Mouse (Mus musculus) cerebellum, adult 8-10 months (tissue): Measurements from ENCODE around the gene Ehmt1.

ENCODE experiments used
- DNase-seq: peaks from one replicate; pipeline ENCODE4 v3.0.0; 2022

The Ehmt1 gene

GRCm38 (mm10) chr2:24910481-24910880, 8.9 kb downstream of the Ehmt1 start:
- DNase-seq = no peak

- no peak for DNase-seq
Observed at GRCm38 (mm10) chr2:24905653-24906155, 13.7 kb downstream of the Ehmt1 start.

DNA sequence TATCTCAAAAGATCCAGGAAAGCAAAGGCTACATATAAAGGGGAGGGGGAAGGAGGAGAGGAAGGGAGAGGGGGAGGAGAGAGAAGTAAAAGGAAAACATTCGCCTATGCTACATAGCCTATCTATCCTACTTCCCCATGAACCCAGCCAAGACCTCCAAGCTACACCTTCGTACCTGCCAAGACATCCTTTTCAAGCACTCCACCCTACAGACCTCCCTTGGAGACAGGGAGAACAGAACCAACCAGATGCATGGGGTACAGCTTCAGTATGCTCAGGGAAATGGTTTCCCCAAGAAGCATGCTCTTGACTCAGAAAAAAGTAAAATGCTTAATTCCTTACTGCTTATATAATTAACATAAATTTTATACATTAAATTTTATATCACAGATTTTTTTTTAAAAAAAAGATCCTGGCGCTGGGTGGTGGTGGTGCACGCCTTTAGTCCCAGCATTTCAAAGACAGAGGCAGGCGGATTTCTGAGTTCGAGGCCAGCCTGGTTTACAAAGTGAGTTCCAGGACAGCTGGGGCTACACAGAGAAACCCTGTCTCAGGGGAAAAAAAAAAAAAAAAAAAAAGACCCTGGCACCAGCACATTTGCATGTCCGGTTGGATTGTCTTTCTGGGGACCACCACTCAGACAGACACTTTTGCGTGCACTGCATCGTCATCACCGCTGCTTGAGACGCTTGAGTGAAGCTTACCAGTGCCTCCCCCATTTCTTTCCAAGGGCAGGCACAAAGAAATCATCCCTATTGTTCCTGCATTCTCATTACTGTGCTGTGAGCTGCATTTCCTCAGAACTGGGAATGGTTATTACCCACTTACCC, 14.4 kb downstream of the Ehmt1 start:
- DNase-seq = no peak

DNA sequence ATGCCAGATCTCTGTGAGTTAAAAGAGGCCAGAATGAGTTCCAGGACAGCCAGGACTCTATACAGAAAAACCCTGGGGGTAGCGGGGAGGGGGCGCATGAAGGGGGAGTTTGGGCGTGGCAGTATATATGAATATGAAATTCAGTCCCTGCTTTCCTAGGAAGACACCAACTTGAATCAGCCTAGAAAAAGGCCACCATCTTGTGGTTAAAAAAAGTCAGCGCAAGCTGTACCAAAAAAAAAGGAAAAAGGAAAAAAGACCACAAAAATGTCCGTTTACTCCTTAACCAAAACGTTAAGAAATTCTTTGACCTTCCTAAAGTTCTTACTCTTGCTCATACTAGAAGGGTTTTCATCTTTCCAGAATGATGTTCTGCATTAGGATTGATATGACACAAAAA, 16.4 kb downstream of the Ehmt1 start:
- no peak for DNase-seq

GRCm38 (mm10) chr2:24901055-24901454, 18.4 kb downstream of the Ehmt1 start:
- no peak for DNase-seq

DNA sequence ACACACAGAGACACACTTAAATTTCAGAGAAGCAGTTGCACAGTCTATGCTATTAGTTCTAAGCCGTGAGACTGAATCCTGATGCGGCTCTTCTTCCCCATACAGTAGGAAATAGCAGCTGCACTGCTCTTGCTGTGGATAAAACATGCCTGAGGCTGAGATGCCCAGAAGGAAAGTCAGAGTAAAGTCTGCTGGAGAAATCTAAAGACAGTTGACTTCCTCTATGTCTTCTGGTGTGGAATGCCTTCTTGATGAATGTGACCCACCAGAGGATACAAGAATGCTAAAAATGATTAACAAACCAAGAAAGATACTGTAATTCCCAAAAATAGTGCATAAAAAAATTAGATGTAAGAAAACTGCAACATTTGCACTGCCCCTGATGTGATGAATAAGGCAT, 20.1 kb downstream of the Ehmt1 start:
- no peak for DNase-seq

- DNase-seq = no peak
Observed at GRCm38 (mm10) chr2:24896761-24897160, 22.7 kb downstream of the Ehmt1 start.

- no peak for DNase-seq
Observed at GRCm38 (mm10) chr2:24894211-24894610, 25.2 kb downstream of the Ehmt1 start.

- no peak for DNase-seq
Observed at GRCm38 (mm10) chr2:24892318-24892717, 27.1 kb downstream of the Ehmt1 start.

DNA sequence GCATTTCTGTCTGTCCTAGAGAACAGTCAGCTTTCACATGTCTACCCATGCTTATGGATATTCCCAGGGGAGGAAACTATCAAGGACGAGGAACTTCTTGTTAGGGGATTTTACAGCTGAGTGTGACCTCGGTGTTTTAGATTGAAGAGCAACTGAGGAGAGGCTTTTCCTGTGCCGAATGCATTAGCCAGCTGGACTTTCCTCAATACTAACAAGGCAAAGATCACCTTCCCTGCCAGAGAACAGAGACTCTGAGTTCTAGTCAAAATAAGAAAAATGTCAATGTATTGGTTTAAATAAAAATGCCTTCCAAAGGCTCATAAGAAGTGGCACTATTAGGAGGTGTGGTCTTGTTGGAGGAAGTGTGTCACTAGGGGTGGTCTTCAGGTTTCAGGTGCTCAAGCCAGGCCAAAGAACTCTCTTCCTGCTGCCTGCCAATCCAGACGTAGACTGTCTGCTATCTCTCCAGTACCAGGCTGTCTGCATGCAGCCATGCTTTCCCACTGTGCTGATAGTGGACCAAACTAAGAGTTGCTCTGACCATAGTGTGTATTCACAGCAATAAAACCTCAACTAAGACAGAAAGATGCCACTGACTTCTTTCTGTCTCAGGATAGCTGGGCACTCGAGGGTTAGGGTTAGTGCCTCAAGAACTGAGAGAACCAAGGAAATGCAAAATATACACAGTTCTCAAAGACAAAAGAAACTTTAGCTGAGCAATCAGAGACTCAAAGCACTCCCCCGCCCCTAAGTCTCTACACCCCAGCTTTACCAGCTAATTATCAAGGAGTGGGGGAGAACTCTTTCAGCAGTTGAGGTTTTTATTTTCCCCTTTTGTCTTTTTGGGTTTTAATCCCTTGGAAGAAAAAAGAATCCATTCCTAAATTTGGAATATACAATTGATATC, 28.6 kb downstream of the Ehmt1 start:
- no peak for DNase-seq

DNA sequence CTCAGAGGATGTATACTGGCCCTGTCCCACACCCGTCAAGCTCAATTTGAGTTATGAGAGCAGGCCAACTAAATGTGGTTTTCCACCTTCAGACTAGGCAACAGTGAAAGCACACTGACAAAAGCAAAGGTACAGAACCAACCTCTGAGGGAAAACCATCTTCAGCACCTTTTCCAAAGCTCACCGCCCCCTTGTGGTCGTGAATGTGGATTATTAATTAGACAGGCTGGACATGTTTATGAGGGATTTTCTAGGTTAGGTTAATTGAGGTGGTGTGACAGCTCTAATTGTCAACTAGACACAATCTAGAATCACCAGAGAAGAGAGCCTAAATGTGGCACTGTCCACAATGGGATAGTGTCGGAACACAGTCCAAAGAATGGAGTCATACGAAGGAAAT, 30.5 kb downstream of the Ehmt1 start:
- no peak for DNase-seq

DNA sequence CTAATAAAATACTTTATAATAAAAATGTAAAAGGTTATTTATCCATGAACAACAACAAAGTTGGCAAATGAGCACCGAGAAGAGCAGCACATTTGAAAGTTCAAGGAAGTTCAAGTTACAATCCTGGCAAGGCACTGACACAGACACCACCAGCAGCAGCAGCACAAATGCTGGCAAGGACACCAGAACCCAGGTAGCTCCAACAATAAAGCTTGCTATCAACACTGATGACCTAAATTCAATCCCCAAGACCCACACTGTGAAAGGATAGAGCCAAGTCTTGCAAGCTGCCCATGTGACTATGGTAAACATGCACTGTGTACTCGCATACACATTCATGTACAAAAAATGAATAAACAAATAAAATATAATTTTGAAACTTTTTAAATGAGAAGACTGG, 38.7 kb downstream of the Ehmt1 start:
- no peak for DNase-seq

GRCm38 (mm10) chr2:24870952-24871351, 48.5 kb downstream of the Ehmt1 start:
- DNase-seq = no peak

DNA sequence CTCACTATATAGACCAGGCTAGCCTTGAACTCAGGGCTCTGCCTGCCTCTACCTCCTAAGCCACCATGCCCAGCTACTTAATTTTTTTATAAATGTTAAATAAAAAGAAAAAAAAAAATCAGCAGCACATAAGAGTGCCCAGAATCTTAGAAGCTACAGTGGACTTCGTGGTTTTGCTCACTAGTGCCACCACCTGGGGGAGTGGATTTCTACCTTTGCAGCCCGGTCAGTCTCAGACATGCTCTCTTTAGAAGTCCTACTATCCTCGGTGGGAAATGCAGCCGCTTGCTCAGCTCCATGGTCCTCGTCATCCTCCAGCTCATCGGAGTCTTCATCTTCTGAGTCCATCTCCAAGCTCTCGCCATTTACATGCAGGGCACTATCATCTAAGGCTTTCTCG, 56.4 kb downstream of the Ehmt1 start:
- no peak for DNase-seq

DNA sequence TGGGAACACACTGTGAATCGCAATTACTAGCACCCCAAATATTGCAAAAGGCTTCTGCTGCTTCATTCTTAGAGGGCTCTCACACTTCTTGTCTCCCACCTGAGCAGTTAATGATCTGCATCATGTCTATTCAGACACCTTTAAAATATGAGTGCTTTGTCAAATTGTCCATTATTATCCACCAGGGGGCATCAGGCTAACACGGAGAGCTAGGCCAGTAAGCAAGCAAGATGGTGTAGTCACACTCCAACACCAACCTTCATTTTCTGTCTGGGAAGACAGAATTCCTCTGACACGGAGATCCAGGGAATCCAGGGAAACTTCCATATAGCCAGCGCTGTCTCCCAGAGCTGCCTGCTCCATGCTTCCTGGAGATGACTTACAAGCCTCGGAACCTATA, 67.0 kb downstream of the Ehmt1 start:
- DNase-seq = peak; percentile 27

DNA sequence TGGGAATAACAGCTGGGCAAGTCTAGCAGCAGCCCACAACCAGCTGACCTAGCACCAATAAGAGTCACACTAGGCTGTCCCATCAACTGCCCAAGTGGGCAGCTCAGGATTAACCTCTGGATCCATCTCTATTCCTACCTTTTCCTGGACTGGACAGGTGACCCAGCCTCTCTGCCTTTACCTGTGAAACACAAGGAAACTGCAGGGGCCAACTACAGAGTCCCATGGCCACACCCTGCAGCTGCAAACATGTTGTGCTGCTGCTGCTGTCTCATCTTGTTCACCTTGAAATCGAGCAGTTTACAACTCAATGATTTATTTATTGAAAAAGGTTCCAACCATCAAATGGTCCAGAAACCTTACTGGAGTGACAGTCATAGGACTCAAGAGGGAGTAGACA, 72.9 kb downstream of the Ehmt1 start:
- no peak for DNase-seq

- no peak for DNase-seq
Observed at GRCm38 (mm10) chr2:24845256-24845655, 74.2 kb downstream of the Ehmt1 start.

- DNase-seq = no peak
Observed at GRCm38 (mm10) chr2:24830614-24831013, 88.8 kb downstream of the Ehmt1 start.

DNA sequence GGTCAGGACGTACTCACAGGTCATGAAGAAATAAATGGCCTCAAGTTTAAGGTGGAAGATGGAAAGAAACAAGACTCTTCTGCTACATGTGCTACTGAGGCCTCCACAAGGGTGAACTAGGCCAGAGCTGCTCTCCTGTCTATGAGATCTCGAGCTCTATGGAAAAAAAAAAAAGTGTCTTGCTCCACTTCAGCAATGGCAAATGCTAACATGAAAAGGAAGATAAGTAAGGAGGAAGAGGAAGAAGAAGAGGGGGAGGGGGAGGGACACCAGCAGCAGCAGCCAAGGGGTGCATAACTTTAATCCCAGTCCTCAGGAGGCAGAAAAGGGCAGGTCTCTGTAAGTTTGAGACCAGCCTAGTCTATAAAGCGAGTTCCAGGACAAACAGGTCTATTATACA, 109.7 kb downstream of the Ehmt1 start:
- DNase-seq = no peak

GRCm38 (mm10) chr2:24807691-24808090, 111.7 kb downstream of the Ehmt1 start:
- DNase-seq = no peak

DNA sequence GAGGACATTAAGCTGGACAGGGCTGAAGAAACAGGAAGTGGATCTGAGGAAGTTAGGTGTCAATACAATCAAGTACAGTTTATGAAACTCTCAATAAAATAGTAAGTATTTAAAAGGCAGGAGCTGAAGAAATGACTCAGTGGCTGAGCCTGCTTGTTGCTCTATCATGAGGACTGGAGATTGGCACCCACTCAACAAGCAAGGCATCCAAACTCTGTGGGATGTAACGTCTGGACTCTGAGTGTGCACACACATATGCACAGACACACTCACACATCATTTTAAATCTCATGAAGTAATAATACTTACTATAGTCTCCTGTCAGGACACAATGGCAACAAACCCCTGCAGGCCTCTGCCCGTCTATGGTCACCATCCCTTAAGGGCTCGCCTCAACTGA, 112.4 kb downstream of the Ehmt1 start:
- DNase-seq = no peak

GRCm38 (mm10) chr2:24806143-24806542, 113.3 kb downstream of the Ehmt1 start:
- DNase-seq = peak; percentile 7

- no peak for DNase-seq
Observed at GRCm38 (mm10) chr2:24805621-24806020, 113.8 kb downstream of the Ehmt1 start.
